ENCODE assay signal across 7 mouse cellular contexts in genomic region chr13:55622156-55622648, GRCm38 (mm10). TPM values are rescaled to one million over a fixed set of nuclear protein-coding genes. Genes with fewer than 3 reads are reported as not detected.
DNase-seq lines count a peak whose midpoint lies in the region; ATAC-seq and TF ChIP-seq lines count a peak whose summit lies in the region.
"Not testable (repeated sequence)": the region's sequence is repeated elsewhere in the genome, so short reads cannot be mapped to it uniquely, and the experiment has no call there.

No protein-coding gene starts in this region.

- peak overlapping the region; percentile 81 for H3K4me3 ChIP-seq in bone marrow macrophage, adult 2 months (ENCODE audit: insufficient read depth, low read length)
- H3K4me3 ChIP-seq in forebrain, embryonic 11.5 days (ENCODE audit: low read depth, low read length): peak overlapping the region; percentile 67
- H3K4me3 ChIP-seq in heart, embryonic 15.5 days: peak overlapping the region; percentile 74
- H3K4me3 ChIP-seq in intestine, embryonic 16.5 days (ENCODE audit: low read length): peak overlapping the region; percentile 86
- peak overlapping the region; percentile 70 for H3K4me3 ChIP-seq in limb, embryonic 13.5 days
- peak overlapping the region; percentile 84 for H3K4me3 ChIP-seq in lung, postnatal 0 days (ENCODE audit: low read depth, low read length)
- peak overlapping the region; percentile 62 for H3K4me3 ChIP-seq in neural tube, embryonic 12.5 days

- H3K36me3 ChIP-seq in forebrain, embryonic 11.5 days (ENCODE audit: control insufficient read depth, insufficient read depth, low read length); heart, embryonic 15.5 days; intestine, embryonic 16.5 days (ENCODE audit: control insufficient read depth, insufficient read depth, low read length); lung, postnatal 0 days (ENCODE audit: insufficient read depth, low read length): not testable (repeated sequence)
- peaks cover 24% of the 10 kb centered on the region for H3K36me3 ChIP-seq in limb, embryonic 13.5 days
- peaks cover 13% of the 10 kb centered on the region for H3K36me3 ChIP-seq in neural tube, embryonic 12.5 days

- WGBS in forebrain, embryonic 11.5 days: 26% methylated on average over 20 of the region's 20 CpGs
- WGBS in heart, embryonic 15.5 days: 17% methylated on average over 20 of the region's 20 CpGs
- WGBS in intestine, embryonic 16.5 days: 12% methylated on average over 20 of the region's 20 CpGs
- 22% methylated on average over 20 of the region's 20 CpGs for WGBS in limb, embryonic 13.5 days
- WGBS in lung, postnatal 0 days: 17% methylated on average over 20 of the region's 20 CpGs
- WGBS in neural tube, embryonic 12.5 days: 29% methylated on average over 20 of the region's 20 CpGs

- peak overlapping the region; percentile 84 for H3K4me2 ChIP-seq in forebrain, embryonic 11.5 days (ENCODE audit: low read depth, low read length, severe bottlenecking)
- H3K4me2 ChIP-seq in heart, embryonic 15.5 days: peak overlapping the region; percentile 83
- peak overlapping the region; percentile 87 for H3K4me2 ChIP-seq in intestine, embryonic 16.5 days (ENCODE audit: low read depth, low read length)
- peak overlapping the region; percentile 87 for H3K4me2 ChIP-seq in limb, embryonic 13.5 days (replicated peaks)
- peak overlapping the region; percentile 63 for H3K4me2 ChIP-seq in lung, postnatal 0 days (replicated peaks; ENCODE audit: low read depth, low read length)
- H3K4me2 ChIP-seq in neural tube, embryonic 12.5 days (replicated peaks): peak overlapping the region; percentile 79

- H3K27ac ChIP-seq in bone marrow macrophage, adult 2 months (ENCODE audit: insufficient read depth, low read depth, low read length): peak overlapping the region; percentile 86
- H3K27ac ChIP-seq in forebrain, embryonic 11.5 days (ENCODE audit: low read depth, low read length): peak overlapping the region; percentile 71; the same call in 1 of the 2 replicates
- peak overlapping the region; percentile 81 for H3K27ac ChIP-seq in heart, embryonic 15.5 days
- peak overlapping the region; percentile 88; the same call in 1 of the 2 replicates for H3K27ac ChIP-seq in intestine, embryonic 16.5 days (ENCODE audit: low read length)
- peak overlapping the region; percentile 75; the same call in 1 of the 2 replicates for H3K27ac ChIP-seq in limb, embryonic 13.5 days
- peak overlapping the region; percentile 76 for H3K27ac ChIP-seq in lung, postnatal 0 days (ENCODE audit: low read length)
- H3K27ac ChIP-seq in neural tube, embryonic 12.5 days: not testable (repeated sequence)

- not testable (repeated sequence) for H3K27me3 ChIP-seq in forebrain, embryonic 11.5 days (ENCODE audit: control insufficient read depth, insufficient read depth, low read length); heart, embryonic 15.5 days; intestine, embryonic 16.5 days (replicated peaks; ENCODE audit: control insufficient read depth, insufficient read depth, low read length); limb, embryonic 13.5 days; lung, postnatal 0 days (replicated peaks; ENCODE audit: insufficient read depth, low read length); neural tube, embryonic 12.5 days (replicated peaks)

- H3K9ac ChIP-seq in forebrain, embryonic 11.5 days (ENCODE audit: low read length): peak overlapping the region; percentile 83
- H3K9ac ChIP-seq in heart, embryonic 15.5 days: peak overlapping the region; percentile 77
- peak overlapping the region; percentile 84 for H3K9ac ChIP-seq in intestine, embryonic 16.5 days (ENCODE audit: low read depth, low read length)
- H3K9ac ChIP-seq in limb, embryonic 13.5 days: peak overlapping the region; percentile 80
- peak overlapping the region; percentile 69 for H3K9ac ChIP-seq in lung, postnatal 0 days (replicated peaks; ENCODE audit: low read depth)
- peak overlapping the region; percentile 76 for H3K9ac ChIP-seq in neural tube, embryonic 12.5 days

- not testable (repeated sequence) for TF ChIP-seq EP300 in lung, postnatal 0 days (IDR thresholded peaks at IDR 0.05)

- TF ChIP-seq CTCF in bone marrow macrophage, adult 2 months (IDR thresholded peaks at IDR 0.05; ENCODE audit: low read depth, low read length); lung, postnatal 0 days (IDR thresholded peaks at IDR 0.05): not testable (repeated sequence)

- ATAC-seq in forebrain, embryonic 11.5 days (replicated peaks; ENCODE audit: low FRiP score); heart, embryonic 15.5 days (replicated peaks; ENCODE audit: insufficient number of reproducible peaks, insufficient read depth, low FRiP score, low read depth); limb, embryonic 13.5 days (ENCODE audit: low FRiP score, low read depth); lung, postnatal 0 days; neural tube, embryonic 12.5 days (ENCODE audit: low FRiP score, low read depth): not testable (repeated sequence)
- 0 out of 2 replicates have a peak, but pooled peaks have one; percentile 1 for ATAC-seq in intestine, embryonic 16.5 days

- not testable (repeated sequence) for H3K9me3 ChIP-seq in forebrain, embryonic 11.5 days (ENCODE audit: control insufficient read depth, low read length); heart, embryonic 15.5 days (replicated peaks); intestine, embryonic 16.5 days (ENCODE audit: control insufficient read depth, low read length); limb, embryonic 13.5 days; lung, postnatal 0 days (ENCODE audit: low read length); neural tube, embryonic 12.5 days

- TF ChIP-seq POLR2A in bone marrow macrophage, adult 2 months (IDR thresholded peaks at IDR 0.05; ENCODE audit: borderline replicate concordance, low read depth, low read length): not testable (repeated sequence)

- H3K4me1 ChIP-seq in bone marrow macrophage, adult 2 months (ENCODE audit: control insufficient read depth, insufficient read depth, low read length): peaks cover 17% of the 10 kb centered on the region
- not testable (repeated sequence) for H3K4me1 ChIP-seq in forebrain, embryonic 11.5 days (replicated peaks; ENCODE audit: control insufficient read depth, insufficient read depth, low read length); intestine, embryonic 16.5 days (ENCODE audit: control insufficient read depth, insufficient read depth, low read length); lung, postnatal 0 days (ENCODE audit: insufficient read depth, low read depth, low read length)
- peaks cover 20% of the 10 kb centered on the region for H3K4me1 ChIP-seq in heart, embryonic 15.5 days (replicated peaks)
- peaks cover 23% of the 10 kb centered on the region for H3K4me1 ChIP-seq in limb, embryonic 13.5 days
- H3K4me1 ChIP-seq in neural tube, embryonic 12.5 days: peaks cover 19% of the 10 kb centered on the region

- not testable (repeated sequence) for DNase-seq in forebrain, embryonic 11.5 days (ENCODE audit: low spot score)
- peak; percentile 30 for DNase-seq in lung, postnatal 0 days (ENCODE audit: low spot score)

RNA-seq across cellular contexts. Expression of gene Caml, which starts 0.6 kb away (rescaled TPM):
- 44.9 and 45.8 TPM in 2 replicates for polyA plus RNA-seq in bone marrow macrophage, adult 2 months (2012; ENCODE audit: insufficient read depth, insufficient read length, missing spikeins)
- 65.4 and 69.7 TPM in 2 replicates for polyA plus RNA-seq in forebrain, embryonic 11.5 days (2014; fragmentation: Nextera tagmentation; extraction: Ambion mirVana)
- 37.9 and 38.2 TPM in 2 replicates for polyA plus RNA-seq in heart, embryonic 15.5 days (2015; fragmentation: Nextera tagmentation; extraction: Ambion mirVana)
- polyA plus RNA-seq in intestine, embryonic 16.5 days (2015; fragmentation: Nextera tagmentation; extraction: Ambion mirVana): 40.7 and 44.0 TPM in 2 replicates
- polyA plus RNA-seq in limb, embryonic 13.5 days (2015; fragmentation: Nextera tagmentation; extraction: Ambion mirVana): 71.8 and 77.7 TPM in 2 replicates
- 47.4 and 50.4 TPM in 2 replicates for polyA plus RNA-seq in lung, postnatal 0 days (2015; fragmentation: Nextera tagmentation; extraction: Ambion mirVana)
- polyA plus RNA-seq in neural tube, embryonic 12.5 days (2016; fragmentation: Nextera tagmentation; extraction: Ambion mirVana): 78.8 and 80.7 TPM in 2 replicates

RNA-seq across cellular contexts. Expression of gene Ddx46, which starts 12.6 kb away (rescaled TPM):
- polyA plus RNA-seq in bone marrow macrophage, adult 2 months (2012; ENCODE audit: insufficient read depth, insufficient read length, missing spikeins): 53.3 and 59.2 TPM in 2 replicates
- polyA plus RNA-seq in forebrain, embryonic 11.5 days (2014; fragmentation: Nextera tagmentation; extraction: Ambion mirVana): 56.8 and 58.2 TPM in 2 replicates
- polyA plus RNA-seq in heart, embryonic 15.5 days (2015; fragmentation: Nextera tagmentation; extraction: Ambion mirVana): 16.7 and 20.4 TPM in 2 replicates
- polyA plus RNA-seq in intestine, embryonic 16.5 days (2015; fragmentation: Nextera tagmentation; extraction: Ambion mirVana): 26.7 and 27.2 TPM in 2 replicates
- 38.8 and 39.9 TPM in 2 replicates for polyA plus RNA-seq in limb, embryonic 13.5 days (2015; fragmentation: Nextera tagmentation; extraction: Ambion mirVana)
- polyA plus RNA-seq in lung, postnatal 0 days (2015; fragmentation: Nextera tagmentation; extraction: Ambion mirVana): 18.1 and 18.2 TPM in 2 replicates
- polyA plus RNA-seq in neural tube, embryonic 12.5 days (2016; fragmentation: Nextera tagmentation; extraction: Ambion mirVana): 38.2 and 43.5 TPM in 2 replicates

RNA-seq across cellular contexts. Expression of gene B4galt7, which starts 22.5 kb away (rescaled TPM):
- polyA plus RNA-seq in bone marrow macrophage, adult 2 months (2012; ENCODE audit: insufficient read depth, insufficient read length, missing spikeins): 25.2 and 27.5 TPM in 2 replicates
- 24.5 and 25.6 TPM in 2 replicates for polyA plus RNA-seq in forebrain, embryonic 11.5 days (2014; fragmentation: Nextera tagmentation; extraction: Ambion mirVana)
- polyA plus RNA-seq in heart, embryonic 15.5 days (2015; fragmentation: Nextera tagmentation; extraction: Ambion mirVana): 16.5 and 23.4 TPM in 2 replicates
- polyA plus RNA-seq in intestine, embryonic 16.5 days (2015; fragmentation: Nextera tagmentation; extraction: Ambion mirVana): 20.7 and 21.6 TPM in 2 replicates
- 34.8 and 37.3 TPM in 2 replicates for polyA plus RNA-seq in limb, embryonic 13.5 days (2015; fragmentation: Nextera tagmentation; extraction: Ambion mirVana)
- polyA plus RNA-seq in lung, postnatal 0 days (2015; fragmentation: Nextera tagmentation; extraction: Ambion mirVana): 20.6 and 22.1 TPM in 2 replicates
- polyA plus RNA-seq in neural tube, embryonic 12.5 days (2016; fragmentation: Nextera tagmentation; extraction: Ambion mirVana): 42.4 and 44.3 TPM in 2 replicates

RNA-seq across cellular contexts. Expression of gene Tmed9, which starts 48.7 kb away (rescaled TPM):
- 90.3 and 94.9 TPM in 2 replicates for polyA plus RNA-seq in bone marrow macrophage, adult 2 months (2012; ENCODE audit: insufficient read depth, insufficient read length, missing spikeins)
- polyA plus RNA-seq in forebrain, embryonic 11.5 days (2014; fragmentation: Nextera tagmentation; extraction: Ambion mirVana): 51.4 and 56.5 TPM in 2 replicates
- polyA plus RNA-seq in heart, embryonic 15.5 days (2015; fragmentation: Nextera tagmentation; extraction: Ambion mirVana): 103 TPM in 2 replicates
- polyA plus RNA-seq in intestine, embryonic 16.5 days (2015; fragmentation: Nextera tagmentation; extraction: Ambion mirVana): 121 and 131 TPM in 2 replicates
- polyA plus RNA-seq in limb, embryonic 13.5 days (2015; fragmentation: Nextera tagmentation; extraction: Ambion mirVana): 166 and 175 TPM in 2 replicates
- 112 and 113 TPM in 2 replicates for polyA plus RNA-seq in lung, postnatal 0 days (2015; fragmentation: Nextera tagmentation; extraction: Ambion mirVana)
- 109 and 111 TPM in 2 replicates for polyA plus RNA-seq in neural tube, embryonic 12.5 days (2016; fragmentation: Nextera tagmentation; extraction: Ambion mirVana)

RNA-seq across cellular contexts. Expression of gene Fam193b, which starts 51.3 kb away (rescaled TPM):
- polyA plus RNA-seq in bone marrow macrophage, adult 2 months (2012; ENCODE audit: insufficient read depth, insufficient read length, missing spikeins): 45.6 and 47.6 TPM in 2 replicates
- 55.8 and 58.0 TPM in 2 replicates for polyA plus RNA-seq in forebrain, embryonic 11.5 days (2014; fragmentation: Nextera tagmentation; extraction: Ambion mirVana)
- polyA plus RNA-seq in heart, embryonic 15.5 days (2015; fragmentation: Nextera tagmentation; extraction: Ambion mirVana): 17.1 and 22.6 TPM in 2 replicates
- 21.2 and 22.5 TPM in 2 replicates for polyA plus RNA-seq in intestine, embryonic 16.5 days (2015; fragmentation: Nextera tagmentation; extraction: Ambion mirVana)
- polyA plus RNA-seq in limb, embryonic 13.5 days (2015; fragmentation: Nextera tagmentation; extraction: Ambion mirVana): 50.7 and 52.8 TPM in 2 replicates
- 23.1 and 27.4 TPM in 2 replicates for polyA plus RNA-seq in lung, postnatal 0 days (2015; fragmentation: Nextera tagmentation; extraction: Ambion mirVana)
- polyA plus RNA-seq in neural tube, embryonic 12.5 days (2016; fragmentation: Nextera tagmentation; extraction: Ambion mirVana): 66.9 and 70.7 TPM in 2 replicates
